27 mouse cellular contexts compared by ENCODE assay signal in genomic region chr11:11152681-11153080, GRCm38 (mm10). TPM values are rescaled to one million over a fixed set of nuclear protein-coding genes. Genes with fewer than 3 reads are reported as not detected.
DNase-seq lines count a peak whose midpoint lies in the region; ATAC-seq lines count a peak whose summit lies in the region.
"Had no signal": no experiment of that assay in that cellular context is flagged by ENCODE, and none has a peak within 500 bp of the region (broad histone marks: within the 10 kb centered on the region; RNA-seq: fewer than 3 reads in every experiment).

No protein-coding gene starts in this region.

- no peak overlapping the region for H3K27ac ChIP-seq in hindbrain, embryonic 11.5 days (ENCODE audit: low read depth, low read length)
- no peak overlapping the region for H3K27ac ChIP-seq in hindbrain, embryonic 14.5 days
- H3K27ac ChIP-seq in embryonic facial prominence, embryonic 11.5 days (replicated peaks; ENCODE audit: low read depth, low read length): no peak overlapping the region
- no peak overlapping the region for H3K27ac ChIP-seq in forebrain, embryonic 12.5 days
- H3K27ac ChIP-seq: embryonic facial prominence, embryonic 12.5 days; forebrain, embryonic 15.5 days; gastrocnemius, adult 2 months; heart, embryonic 13.5 days; kidney, embryonic 15.5 days; limb, embryonic 13.5 days; lung, embryonic 15.5 days; midbrain, embryonic 13.5 days had no signal

- H3K4me1 ChIP-seq in hindbrain, embryonic 11.5 days (replicated peaks; ENCODE audit: control insufficient read depth, insufficient read depth, low read length): no peaks in the 10 kb centered on the region
- H3K4me1 ChIP-seq in hindbrain, embryonic 14.5 days (replicated peaks; ENCODE audit: control insufficient read depth, insufficient read depth, low read length): no peaks in the 10 kb centered on the region
- no peaks in the 10 kb centered on the region for H3K4me1 ChIP-seq in embryonic facial prominence, embryonic 11.5 days (ENCODE audit: control insufficient read depth, insufficient read depth, low read length)
- no peaks in the 10 kb centered on the region for H3K4me1 ChIP-seq in forebrain, embryonic 12.5 days
- H3K4me1 ChIP-seq: embryonic facial prominence, embryonic 12.5 days; forebrain, embryonic 15.5 days; heart, embryonic 13.5 days; kidney, embryonic 15.5 days; limb, embryonic 13.5 days; lung, embryonic 15.5 days; midbrain, embryonic 13.5 days had no signal

- peak; percentile 25 for DNase-seq in hindbrain, embryonic 11.5 days (ENCODE audit: low spot score)
- DNase-seq in hindbrain, embryonic 14.5 days (ENCODE audit: low spot score): no peak
- peak; percentile 22 for DNase-seq in ES-CJ7 (ENCODE audit: low read depth, low spot score)
- DNase-seq in embryo, embryonic 10 days (ENCODE audit: low spot score): peak; percentile 68
- DNase-seq in embryonic facial prominence, embryonic 11.5 days (ENCODE audit: low spot score): peak; percentile 57
- DNase-seq in cerebellum, postnatal 25 days: no peak
- DNase-seq: adrenal gland, adult 8-10 months; cerebellum, adult 8-10 months; cerebellum, postnatal 36 days; gastrocnemius, adult 2 months; gastrocnemius, postnatal 36 days; heart, postnatal 10 days; kidney, adult 18-20 months; kidney, postnatal 25 days; right cerebral cortex, adult 18-20 months; spleen, adult 18-20 months; thymus, postnatal 25 days had no signal

- 54% methylated on average over 1 of the region's 1 CpGs for WGBS in hindbrain, embryonic 11.5 days
- 68% methylated on average over 1 of the region's 1 CpGs for WGBS in hindbrain, embryonic 14.5 days
- WGBS in embryonic facial prominence, embryonic 11.5 days: 25% methylated on average over 1 of the region's 1 CpGs
- WGBS in forebrain, embryonic 12.5 days: 69% methylated on average over 1 of the region's 1 CpGs

- no peaks in the 10 kb centered on the region for H3K9me3 ChIP-seq in hindbrain, embryonic 11.5 days (ENCODE audit: control insufficient read depth, low read length)
- no peaks in the 10 kb centered on the region for H3K9me3 ChIP-seq in hindbrain, embryonic 14.5 days (ENCODE audit: control insufficient read depth, low read length)
- H3K9me3 ChIP-seq in embryonic facial prominence, embryonic 11.5 days (replicated peaks; ENCODE audit: control insufficient read depth, low read length): no peaks in the 10 kb centered on the region
- H3K9me3 ChIP-seq in forebrain, embryonic 12.5 days: no peaks in the 10 kb centered on the region
- H3K9me3 ChIP-seq: embryonic facial prominence, embryonic 12.5 days; forebrain, embryonic 15.5 days; kidney, embryonic 15.5 days; limb, embryonic 13.5 days; lung, embryonic 15.5 days; midbrain, embryonic 13.5 days had no signal

- ATAC-seq in hindbrain, embryonic 11.5 days (ENCODE audit: low FRiP score): no peak
- ATAC-seq in hindbrain, embryonic 14.5 days (ENCODE audit: low FRiP score): no peak
- ATAC-seq in embryonic facial prominence, embryonic 11.5 days (replicated peaks; ENCODE audit: insufficient number of reproducible peaks, low FRiP score, low TSS enrichment, low read depth): no peak
- no peak for ATAC-seq in forebrain, embryonic 12.5 days (ENCODE audit: low FRiP score)
- ATAC-seq: forebrain, embryonic 15.5 days; inflammation-experienced regulatory T-cells, adult 6 months; midbrain, embryonic 13.5 days had no signal

- H3K4me3 ChIP-seq in hindbrain, embryonic 11.5 days (ENCODE audit: low read depth, low read length): no peak overlapping the region
- H3K4me3 ChIP-seq in hindbrain, embryonic 14.5 days (replicated peaks; ENCODE audit: low read length): no peak overlapping the region
- H3K4me3 ChIP-seq in embryonic facial prominence, embryonic 11.5 days (ENCODE audit: low read depth, low read length): no peak overlapping the region
- H3K4me3 ChIP-seq in forebrain, embryonic 12.5 days (replicated peaks): no peak overlapping the region
- H3K4me3 ChIP-seq: embryonic facial prominence, embryonic 12.5 days; forebrain, embryonic 15.5 days; gastrocnemius, adult 2 months; heart, embryonic 13.5 days; kidney, embryonic 15.5 days; limb, embryonic 13.5 days; lung, embryonic 15.5 days; midbrain, embryonic 13.5 days had no signal

- H3K4me2 ChIP-seq in hindbrain, embryonic 11.5 days (replicated peaks; ENCODE audit: low read depth, low read length): no peak overlapping the region
- no peak overlapping the region for H3K4me2 ChIP-seq in hindbrain, embryonic 14.5 days (replicated peaks)
- no peak overlapping the region for H3K4me2 ChIP-seq in embryonic facial prominence, embryonic 11.5 days (ENCODE audit: low read depth, low read length)
- no peak overlapping the region for H3K4me2 ChIP-seq in forebrain, embryonic 12.5 days
- H3K4me2 ChIP-seq: embryonic facial prominence, embryonic 12.5 days; forebrain, embryonic 15.5 days; heart, embryonic 13.5 days; kidney, embryonic 15.5 days; limb, embryonic 13.5 days; liver, embryonic 11.5 days; lung, embryonic 15.5 days; midbrain, embryonic 13.5 days had no signal

- no peaks in the 10 kb centered on the region for H3K27me3 ChIP-seq in hindbrain, embryonic 11.5 days (ENCODE audit: control insufficient read depth, insufficient read depth, low read length)
- no peaks in the 10 kb centered on the region for H3K27me3 ChIP-seq in hindbrain, embryonic 14.5 days (ENCODE audit: control insufficient read depth, insufficient read depth, low read length)
- no peaks in the 10 kb centered on the region for H3K27me3 ChIP-seq in embryonic facial prominence, embryonic 11.5 days (ENCODE audit: control insufficient read depth, insufficient read depth, low read length)
- no peaks in the 10 kb centered on the region for H3K27me3 ChIP-seq in forebrain, embryonic 12.5 days
- H3K27me3 ChIP-seq: embryonic facial prominence, embryonic 12.5 days; forebrain, embryonic 15.5 days; heart, embryonic 13.5 days; kidney, embryonic 15.5 days; limb, embryonic 13.5 days; lung, embryonic 15.5 days; midbrain, embryonic 13.5 days had no signal

- no peak overlapping the region for H3K9ac ChIP-seq in hindbrain, embryonic 11.5 days (ENCODE audit: low read depth, low read length)
- H3K9ac ChIP-seq in hindbrain, embryonic 14.5 days: no peak overlapping the region
- no peak overlapping the region for H3K9ac ChIP-seq in embryonic facial prominence, embryonic 11.5 days (replicated peaks; ENCODE audit: low read length)
- no peak overlapping the region for H3K9ac ChIP-seq in forebrain, embryonic 12.5 days
- H3K9ac ChIP-seq: embryonic facial prominence, embryonic 12.5 days; forebrain, embryonic 15.5 days; heart, embryonic 13.5 days; kidney, embryonic 15.5 days; limb, embryonic 13.5 days; lung, embryonic 15.5 days; midbrain, embryonic 13.5 days had no signal

- no peaks in the 10 kb centered on the region for H3K36me3 ChIP-seq in hindbrain, embryonic 11.5 days (ENCODE audit: control insufficient read depth, insufficient read depth, low read length)
- H3K36me3 ChIP-seq in hindbrain, embryonic 14.5 days (replicated peaks; ENCODE audit: control insufficient read depth, insufficient read depth): no peaks in the 10 kb centered on the region
- H3K36me3 ChIP-seq in embryonic facial prominence, embryonic 11.5 days (replicated peaks; ENCODE audit: control insufficient read depth, insufficient read depth, low read depth, low read length): no peaks in the 10 kb centered on the region
- no peaks in the 10 kb centered on the region for H3K36me3 ChIP-seq in forebrain, embryonic 12.5 days (replicated peaks)
- H3K36me3 ChIP-seq: embryonic facial prominence, embryonic 12.5 days; forebrain, embryonic 15.5 days; heart, embryonic 13.5 days; kidney, embryonic 15.5 days; limb, embryonic 13.5 days; lung, embryonic 15.5 days; midbrain, embryonic 13.5 days had no signal

RNA-seq across cellular contexts. Expression of gene Vwc2, which starts 38.7 kb away (rescaled TPM):
- polyA plus RNA-seq in hindbrain, embryonic 11.5 days (2014; fragmentation: Nextera tagmentation; extraction: Ambion mirVana): 1.0 TPM in 2 replicates
- polyA plus RNA-seq in hindbrain, embryonic 14.5 days (2014; fragmentation: Nextera tagmentation; extraction: Ambion mirVana): 12.0 and 13.0 TPM in 2 replicates
- 1.4 and 1.8 TPM in 2 replicates for polyA plus RNA-seq in embryonic facial prominence, embryonic 11.5 days (2014; fragmentation: Nextera tagmentation; extraction: Ambion mirVana)
- 2.7 and 2.9 TPM in 2 replicates for polyA plus RNA-seq in forebrain, embryonic 12.5 days (2016; fragmentation: Nextera tagmentation; extraction: Ambion mirVana)

Comparison
In these comparisons a context has a peak if more than half of its experiments do, and no peak if none do; other contexts are left out.
1. DNase-seq: peak in hindbrain, embryonic 11.5 days (single experiment), ES-CJ7 (single experiment), embryo, embryonic 10 days (single experiment) and embryonic facial prominence, embryonic 11.5 days (single experiment); none in hindbrain, embryonic 14.5 days (single experiment) and cerebellum, postnatal 25 days (0 of 2).